Mouse (Mus musculus) small intestine, adult 2 months (tissue): Measurements from ENCODE around the gene Tmcc2.

ENCODE experiments used
- CTCF ChIP-seq: fragments of 200-500 bp; IDR thresholded peaks from 2 replicates; pipeline ENCODE4 v1.5.1; 2012; ENCODE audit warnings: low read depth, mild to moderate bottlenecking, control low read depth, inconsistent platforms, low read length, moderate library complexity, mixed read lengths; ENCODE audit not compliant: insufficient replicate concordance, insufficient read length; ENCODE audit errors: extremely low read depth
- POLR2A ChIP-seq: fragments of 200-500 bp; IDR thresholded peaks from 2 replicates; pipeline ENCODE4 v1.6.1; 2012; ENCODE audit warnings: low read depth, mild to moderate bottlenecking, control low read depth, inconsistent platforms, low read length, moderate library complexity

GRCm38 (mm10) chr1:132366937-132367336 lies 24.1 kb downstream of the Tmcc2 start:
- no peak for TF ChIP-seq CTCF
- TF ChIP-seq POLR2A = no peak
